Mouse (Mus musculus) megakaryocyte-erythroid progenitor cell, adult 5-6 weeks (primary cell): ENCODE results near the gene Akap13. TPM values are rescaled to one million over a fixed set of nuclear protein-coding genes. Genes with fewer than 3 reads are reported as not detected.
"Not testable (repeated sequence)": the region's sequence is repeated elsewhere in the genome, so short reads cannot be mapped to it uniquely, and the experiment has no call there.

Source experiments
- ATAC-seq: replicated peaks from 2 replicates; pipeline ENCODE4 v1.8.0; 2016; ENCODE audit warnings: mild to moderate bottlenecking, inconsistent platforms; ENCODE audit not compliant: severe bottlenecking, poor library complexity, low FRiP score, low TSS enrichment
- total RNA-seq, 2 experiments: library from RNA; stranded (forward) in 1 of 2; stranded (reverse) in 1 of 2; fragments of 200-1000, 215-1000 nt in 1 of 2; fragments of >200 nt in 1 of 2; fragmentation: Nextera tagmentation in 1 of 2; gene quantifications; 2 replicates each; pipeline ENCODE4 v1.2.3; 2014 to 2017

Akap13 gene
- total RNA-seq, 2 experiments from 2014 or later = 63.3 to 74.9 TPM

GRCm38 (mm10) chr7:75617246-75617645 lies 161.9 kb downstream of the Akap13 start:
- ATAC-seq = not testable (repeated sequence)

- no peak for ATAC-seq
Measured at GRCm38 (mm10) chr7:75618699-75619098, 163.4 kb downstream of the Akap13 start.

DNA sequence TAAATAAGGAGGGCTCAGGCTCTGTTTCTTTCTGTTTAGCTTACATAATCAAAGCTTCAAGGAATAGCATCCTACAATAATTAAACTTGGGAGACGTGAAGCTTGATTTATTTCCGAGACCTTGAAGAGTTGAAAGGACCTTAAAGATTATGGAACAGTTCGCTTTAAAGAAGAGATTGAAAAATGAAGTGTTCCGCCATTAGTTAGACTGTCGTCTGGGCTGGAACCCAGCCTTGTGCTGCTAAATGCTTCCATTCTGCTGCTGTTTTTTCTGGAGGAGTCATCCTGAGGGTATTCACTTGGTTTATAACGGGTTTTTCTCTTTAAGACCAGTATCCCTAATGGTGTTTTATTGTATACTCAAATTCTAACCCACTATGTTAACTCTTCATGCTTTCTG lies 164.5 kb downstream of the Akap13 start:
- ATAC-seq = no peak

- ATAC-seq = no peak
Measured at GRCm38 (mm10) chr7:75620395-75620960, 165.1 kb downstream of the Akap13 start.

- ATAC-seq = no peak
Measured at GRCm38 (mm10) chr7:75620976-75621375, 165.6 kb downstream of the Akap13 start.

GRCm38 (mm10) chr7:75627831-75628230 lies 172.5 kb downstream of the Akap13 start:
- no peak for ATAC-seq

GRCm38 (mm10) chr7:75629669-75630068 lies 174.3 kb downstream of the Akap13 start:
- no peak for ATAC-seq

- no peak for ATAC-seq
Measured at GRCm38 (mm10) chr7:75632941-75633340, 177.6 kb downstream of the Akap13 start.

DNA sequence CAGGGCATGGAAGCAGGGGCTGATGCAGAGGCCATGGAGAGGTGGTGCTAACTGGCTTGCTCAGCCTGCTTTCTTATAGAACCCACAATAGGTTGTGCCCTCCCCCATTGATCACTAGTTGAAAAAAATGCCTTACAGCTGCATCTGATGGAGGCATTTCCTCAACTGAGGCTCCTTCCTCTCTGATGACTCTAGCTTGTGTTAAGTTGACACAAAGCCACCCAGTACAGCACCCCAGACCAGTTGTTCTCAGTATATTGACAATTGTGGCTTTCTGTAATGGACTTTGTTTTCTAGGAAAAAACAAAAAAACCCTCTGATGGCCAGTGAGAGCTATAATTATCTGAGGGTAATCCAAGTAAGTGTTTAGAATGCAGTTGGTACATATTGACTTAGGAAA lies 178.1 kb downstream of the Akap13 start:
- ATAC-seq = no peak

- no peak for ATAC-seq
Measured at GRCm38 (mm10) chr7:75633807-75634526, 178.6 kb downstream of the Akap13 start.

GRCm38 (mm10) chr7:75638769-75639168 lies 183.4 kb downstream of the Akap13 start:
- no peak for ATAC-seq

DNA sequence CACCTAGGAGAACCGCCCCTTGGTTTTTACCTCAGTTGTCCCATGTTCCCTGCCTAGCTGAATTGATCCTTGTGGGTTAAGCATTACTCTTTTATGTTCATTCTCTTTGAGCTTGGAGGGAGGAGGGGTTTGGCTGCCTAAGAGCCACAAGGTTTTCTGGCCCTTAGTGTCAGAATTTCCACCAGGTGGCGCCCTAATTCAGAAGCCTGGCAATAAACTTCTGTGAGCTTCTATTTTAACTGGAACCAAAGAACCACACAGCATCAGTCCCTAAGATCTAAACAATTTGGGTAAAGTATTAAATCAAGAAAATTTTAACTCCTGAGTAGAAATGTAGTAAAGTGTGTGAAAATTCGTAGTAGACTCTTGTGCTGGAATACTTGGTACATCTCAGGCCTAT lies 184.2 kb downstream of the Akap13 start:
- ATAC-seq = peak; percentile 81

DNA sequence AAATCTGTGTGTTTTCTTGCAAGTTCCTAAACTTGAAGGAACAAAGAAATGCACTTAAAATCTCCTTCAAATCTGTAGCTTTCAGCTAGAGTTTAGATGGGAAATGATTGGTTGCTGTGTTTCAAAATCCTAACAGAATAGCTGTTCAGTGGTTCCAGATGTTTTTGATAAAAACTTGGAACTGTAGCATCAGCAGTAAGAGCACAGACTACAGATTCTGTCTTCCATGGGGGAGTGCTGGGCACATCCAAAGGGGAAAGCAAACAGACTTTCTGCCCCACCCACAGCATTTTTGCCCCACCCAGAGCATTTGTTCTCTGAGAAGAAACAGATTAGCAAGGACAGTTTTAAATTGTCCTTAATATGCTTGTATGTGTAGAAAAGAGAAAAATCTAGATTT lies 184.7 kb downstream of the Akap13 start:
- no peak for ATAC-seq

DNA sequence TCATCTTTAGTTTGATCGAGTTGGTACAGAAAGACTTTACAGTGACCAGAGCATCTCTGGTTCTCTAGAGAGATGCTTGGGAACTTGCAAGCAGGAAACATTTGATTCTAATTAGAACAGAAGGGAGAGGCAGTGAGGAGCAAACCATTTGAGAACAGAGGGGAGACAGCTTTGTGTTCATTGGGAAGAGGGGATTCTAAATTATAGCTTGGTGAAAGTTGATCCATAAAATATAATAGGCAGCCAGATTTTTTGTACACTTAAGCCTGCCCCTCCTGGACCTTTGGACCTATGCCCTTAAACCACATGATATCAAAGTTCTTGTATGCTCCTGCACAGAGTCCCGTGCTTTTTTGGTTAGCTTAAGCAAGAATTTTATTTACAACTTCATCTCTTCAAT lies 185.3 kb downstream of the Akap13 start:
- no peak for ATAC-seq

DNA sequence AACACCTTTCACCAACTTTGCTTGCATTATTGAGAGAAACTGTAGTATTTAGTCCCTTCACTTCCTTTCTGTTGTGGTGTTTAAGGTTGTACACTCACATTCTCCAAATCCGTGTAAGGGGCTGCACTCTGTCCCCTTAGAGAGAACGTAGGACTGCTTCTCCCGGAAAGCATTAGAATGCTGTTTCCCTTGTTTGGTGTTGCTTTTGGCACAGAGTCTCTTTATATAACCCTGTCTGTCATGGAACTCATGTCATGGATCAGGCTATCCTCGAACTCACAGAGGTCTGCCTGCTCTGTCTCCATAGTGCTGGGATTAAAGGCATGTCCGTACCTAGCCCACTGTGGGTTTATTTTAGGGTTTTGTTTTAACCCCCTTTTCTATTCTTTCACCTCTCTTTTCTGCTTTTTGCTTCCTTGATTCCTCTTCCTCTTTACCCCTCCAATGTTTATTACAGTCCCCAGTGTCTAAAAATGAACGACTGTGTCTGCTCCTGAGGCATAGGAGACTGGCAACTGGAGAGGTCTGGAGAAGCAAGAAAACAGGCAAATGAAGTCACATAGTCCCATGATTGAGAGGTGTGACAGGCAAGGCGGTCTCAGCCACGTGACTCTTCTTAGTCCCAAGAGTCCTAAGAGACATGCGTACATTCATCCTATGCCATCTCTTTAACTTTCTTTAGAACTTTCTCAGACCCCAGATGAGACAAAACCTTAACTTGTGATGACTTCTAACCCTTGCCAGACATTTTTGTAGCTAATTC lies 186.3 kb downstream of the Akap13 start:
- no peak for ATAC-seq

GRCm38 (mm10) chr7:75642178-75642777 lies 186.9 kb downstream of the Akap13 start:
- ATAC-seq = no peak

DNA sequence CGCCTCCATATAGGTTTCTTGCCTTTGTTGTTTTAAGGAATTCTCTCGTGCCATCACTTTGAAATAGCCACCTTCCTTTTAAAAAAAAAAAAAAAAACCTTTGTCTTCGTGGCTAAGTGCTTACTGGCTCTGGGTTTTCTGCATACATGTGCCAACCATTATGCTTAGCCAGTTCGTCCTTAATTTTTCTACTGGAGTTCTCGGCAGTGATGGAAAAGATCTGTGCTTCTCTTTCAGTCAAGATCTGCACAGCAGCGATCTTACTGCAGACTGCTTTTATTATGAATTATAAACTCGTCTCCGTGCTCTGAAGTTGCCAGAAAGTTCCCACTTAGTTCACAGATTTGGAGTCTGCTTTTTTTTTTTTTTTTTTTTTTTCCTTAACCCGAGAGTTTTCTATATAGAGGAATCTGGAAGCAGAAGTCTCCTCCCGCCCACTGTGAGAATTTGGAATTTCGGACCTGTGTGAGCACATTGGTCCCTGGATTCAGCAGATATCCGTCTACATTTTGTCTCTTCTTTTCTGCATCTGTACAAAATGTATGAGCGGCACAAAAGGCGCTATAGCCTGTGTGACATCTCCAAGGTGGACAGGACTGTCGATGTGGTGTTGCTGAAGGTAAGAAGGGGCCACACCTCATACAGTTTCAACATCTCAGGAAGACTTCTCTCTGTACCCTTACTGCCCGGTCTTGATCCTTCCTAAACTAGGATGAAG lies 187.7 kb downstream of the Akap13 start:
- ATAC-seq = no peak

- no peak for ATAC-seq
Measured at GRCm38 (mm10) chr7:75643986-75644385, 188.7 kb downstream of the Akap13 start.

DNA sequence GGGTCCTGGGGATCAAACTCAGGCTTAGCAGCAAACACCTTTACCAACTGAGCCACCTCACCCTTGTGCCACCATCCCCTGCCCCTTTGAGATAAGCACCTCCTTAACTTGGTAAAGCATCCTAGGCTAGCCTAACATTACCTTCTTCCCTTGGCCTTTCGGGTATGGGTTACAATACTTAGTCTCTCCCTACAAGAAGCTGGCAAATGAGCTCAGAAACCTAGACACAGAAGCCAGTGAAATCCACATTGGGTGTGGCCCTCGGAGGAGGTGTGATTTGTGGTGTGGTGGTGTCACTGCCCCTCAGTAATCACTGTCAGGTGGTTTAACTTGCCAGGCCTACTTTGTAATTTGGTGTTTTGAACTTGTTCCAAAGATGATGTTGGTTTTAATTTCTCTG lies 189.3 kb downstream of the Akap13 start:
- peak; percentile 32 for ATAC-seq
